Mouse (Mus musculus) bone marrow, adult 2 months (tissue): ENCODE results near the gene Tyms. TPM values are rescaled to one million over a fixed set of nuclear protein-coding genes. Genes with fewer than 3 reads are reported as not detected.

Experiments used
- H3K27ac ChIP-seq: fragments of 200-500 bp; 2 replicates; pipeline ENCODE4 v1.5.1; 2012; ENCODE audit warnings: low read depth, mild to moderate bottlenecking, control low read depth, inconsistent platforms, low read length; ENCODE audit not compliant: control insufficient read depth, poor library complexity, insufficient read depth
- H3K4me1 ChIP-seq: fragments of 200-500 bp; 2 replicates; pipeline ENCODE4 v1.6.1; 2011; ENCODE audit warnings: low read length; ENCODE audit not compliant: control insufficient read depth, insufficient read depth
- H3K4me3 ChIP-seq: fragments of 200-500 bp; replicated peaks from 2 replicates; pipeline ENCODE3; 2011; ENCODE audit warnings: mild to moderate bottlenecking, low read depth, low read length, control low read depth; ENCODE audit not compliant: control insufficient read depth
- CTCF ChIP-seq: fragments of 200-500 bp; IDR thresholded peaks from 2 replicates; pipeline ENCODE4 v1.5.1; 2011; ENCODE audit warnings: low read length, control low read depth; ENCODE audit not compliant: control insufficient read depth, insufficient read depth
- POLR2A ChIP-seq: fragments of 200-500 bp; IDR thresholded peaks from 2 replicates; pipeline ENCODE4 v1.6.1; 2011; ENCODE audit warnings: low read depth, mild to moderate bottlenecking, control low read depth, low read length, borderline replicate concordance; ENCODE audit not compliant: control insufficient read depth
- WGBS: fragments of 180-500 bp; shearing (Covaris S2); methylation state at CpG from one replicate; pipeline ENCODE4 v1.1.7; 2018; 5-methylcytosine and 5-hydroxymethylcytosine counted together
- polyA plus RNA-seq: library from polyadenylated mRNA; stranded (reverse); fragments of >200 nt; gene quantifications from 2 replicates; pipeline ENCODE4 v1.2.4, GENCODE M21; 2011; ENCODE audit warnings: low replicate concordance; ENCODE audit not compliant: missing spikeins, insufficient read depth, insufficient read length

The Tyms gene
- polyA plus RNA-seq, 1 experiment, result 80.0 TPM

GRCm38 (mm10) chr5:30112533-30113068 is 39.2 kb upstream of the Tyms start:
- TF ChIP-seq CTCF (0 out of 2 replicates have a peak, but pooled peaks have one; percentile 11), POLR2A (no peak)
- Histone ChIP-seq H3K4me1 (no peaks in the 10 kb centered on the region), H3K27ac (no peak overlapping the region), H3K4me3 (no peak overlapping the region)
- WGBS, result 81% methylated on average over 3 of the region's 3 CpGs

- Histone ChIP-seq H3K4me1 (no peaks in the 10 kb centered on the region), H3K27ac (no peak overlapping the region), H3K4me3 (no peak overlapping the region)
- no peak for TF ChIP-seq POLR2A
- TF ChIP-seq CTCF, result no peak
- WGBS, result 62% methylated on average over 3 of the region's 3 CpGs
Measured at GRCm38 (mm10) chr5:30111771-30112170, 38.4 kb upstream of the Tyms start.

GRCm38 (mm10) chr5:30111126-30111525 is 37.7 kb upstream of the Tyms start:
- no peaks in the 10 kb centered on the region for H3K4me1 ChIP-seq
- no peak overlapping the region for H3K4me3 ChIP-seq
- no peak overlapping the region for H3K27ac ChIP-seq
- TF ChIP-seq POLR2A, result no peak
- TF ChIP-seq CTCF, result no peak
- WGBS, result 1% methylated on average over 18 of the region's 18 CpGs

GRCm38 (mm10) chr5:30110371-30111060 is 37.1 kb upstream of the Tyms start:
- no peaks in the 10 kb centered on the region for H3K4me1 ChIP-seq
- TF ChIP-seq CTCF (no peak), POLR2A (no peak)
- no peak overlapping the region for H3K4me3 ChIP-seq
- H3K27ac ChIP-seq, result no peak overlapping the region
- WGBS, result 41% methylated on average over 22 of the region's 22 CpGs

GRCm38 (mm10) chr5:30109899-30110298 is 36.5 kb upstream of the Tyms start:
- TF ChIP-seq CTCF (no peak), POLR2A (no peak)
- 79% methylated on average over 2 of the region's 2 CpGs for WGBS
- H3K27ac ChIP-seq, result no peak overlapping the region
- no peaks in the 10 kb centered on the region for H3K4me1 ChIP-seq
- H3K4me3 ChIP-seq, result no peak overlapping the region

- Histone ChIP-seq H3K27ac (no peak overlapping the region), H3K4me3 (no peak overlapping the region), H3K4me1 (no peaks in the 10 kb centered on the region)
- 77% methylated on average over 6 of the region's 6 CpGs for WGBS
- TF ChIP-seq CTCF, result no peak
- no peak for TF ChIP-seq POLR2A
Measured at GRCm38 (mm10) chr5:30108233-30108632, 34.8 kb upstream of the Tyms start.

GRCm38 (mm10) chr5:30107611-30108041 is 34.2 kb upstream of the Tyms start:
- H3K27ac ChIP-seq, result no peak overlapping the region
- H3K4me3 ChIP-seq, result no peak overlapping the region
- 24% methylated on average over 5 of the region's 5 CpGs for WGBS
- H3K4me1 ChIP-seq, result no peaks in the 10 kb centered on the region
- TF ChIP-seq CTCF (no peak), POLR2A (no peak)

GRCm38 (mm10) chr5:30107186-30107585 is 33.8 kb upstream of the Tyms start:
- no peak overlapping the region for H3K4me3 ChIP-seq
- 32% methylated on average over 7 of the region's 7 CpGs for WGBS
- H3K27ac ChIP-seq, result no peak overlapping the region
- H3K4me1 ChIP-seq, result no peaks in the 10 kb centered on the region
- no peak for TF ChIP-seq POLR2A
- no peak for TF ChIP-seq CTCF

GRCm38 (mm10) chr5:30106756-30107155 is 33.3 kb upstream of the Tyms start:
- 27% methylated on average over 2 of the region's 2 CpGs for WGBS
- TF ChIP-seq CTCF (no peak), POLR2A (no peak)
- H3K4me3 ChIP-seq, result no peak overlapping the region
- H3K4me1 ChIP-seq, result no peaks in the 10 kb centered on the region
- no peak overlapping the region for H3K27ac ChIP-seq
